Mouse (Mus musculus): ENCODE measurements around the gene Ppfia1. TPM values are rescaled to one million over a fixed set of nuclear protein-coding genes. Genes with fewer than 3 reads are reported as not detected.

Gene Ppfia1
- total and polyA plus RNA-seq, 3 experiments: 29.3 to 46.6 (median 41.3) TPM

DNA sequence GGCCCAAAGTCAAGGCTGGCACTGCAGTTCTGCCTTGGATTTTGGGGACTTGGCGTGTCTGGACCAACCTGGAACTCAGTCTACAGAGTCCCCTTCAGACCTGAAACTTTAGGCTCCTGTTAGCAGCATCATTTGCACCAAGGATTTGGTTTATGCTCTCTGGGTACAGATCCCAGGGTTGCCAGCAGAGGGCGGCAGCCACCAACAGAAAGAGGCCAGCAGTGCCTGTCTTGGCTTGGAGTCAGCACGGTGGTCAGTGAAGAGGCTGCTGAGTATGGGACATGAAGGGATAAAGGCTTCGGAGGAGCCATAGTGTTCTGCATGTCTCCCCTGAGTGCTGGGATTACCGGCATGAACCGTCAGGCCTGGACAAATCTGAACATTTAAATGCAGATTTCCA is 32.1 kb upstream of the Ppfia1 start:
- dilution Hi-C loops (cut with MboI; ENCODE audit: extremely low pct_ligation_motif_present, extremely low pct_unique_long_range_greater_than_20kb, low sequenced_read_pairs): no loop called here
- Histone ChIP-seq H3K79me2 (replicated peaks; ENCODE audit: control insufficient read depth, extremely low read depth, insufficient read depth, poor library complexity, severe bottlenecking) (no peaks in the 10 kb centered on the region), H3K36me3 (replicated peaks in 1 of 2; ENCODE audit: control insufficient read depth in 1 of 2, insufficient read depth in 1 of 2, low read length in 1 of 2) (peaks cover 0 to 2% of the 10 kb centered on the region in 2 experiments), H3K27ac (ENCODE audit: insufficient read depth, low read depth) (no peak overlapping the region), H3K9ac (ENCODE audit: insufficient read depth, low read depth) (no peak overlapping the region), H3K4me3 (replicated peaks in 1 of 3; ENCODE audit: low read depth in 2 of 3, low read length in 2 of 3, poor library complexity in 1 of 3) (no peak overlapping the region), H3K27me3 (replicated peaks) (peaks cover 50% of the 10 kb centered on the region), H3K4me1 (ENCODE audit: control insufficient read depth in 1 of 2, insufficient read depth in 2 of 2) (peaks cover 9 to 16% of the 10 kb centered on the region in 2 experiments; a peak in 2 of 4 replicates), H3K4me2 (ENCODE audit: insufficient read depth, low read depth, poor library complexity, severe bottlenecking) (no peak overlapping the region), H3K9me3 (replicated peaks; ENCODE audit: low read length) (no peaks in the 10 kb centered on the region)
- TF ChIP-seq CTCF (conservative IDR thresholded peaks at IDR 0.05 in 1 of 2, IDR thresholded peaks at IDR 0.05 in 1 of 2; ENCODE audit: low read depth in 2 of 2, low read length in 2 of 2) (peak; percentile 79 to 94), MAX (IDR thresholded peaks at IDR 0.05; ENCODE audit: low read length) (no peak), SMC3 (IDR thresholded peaks at IDR 0.05; ENCODE audit: low read depth, low read length) (peak; percentile 75), JUND (conservative IDR thresholded peaks at IDR 0.05; ENCODE audit: low read depth, low read length) (no peak), ZMIZ1 (IDR thresholded peaks at IDR 0.05; ENCODE audit: low read depth, low read length) (no peak), ZNF384 (IDR thresholded peaks at IDR 0.05; ENCODE audit: low read depth, low read length) (no peak), RAD21 (IDR thresholded peaks at IDR 0.05; ENCODE audit: low read depth, low read length) (peak; percentile 93)
- in situ Hi-C loops (cut with MboI; ENCODE audit: low pct_ligation_motif_present, low pct_unique_long_range_greater_than_20kb, low sequenced_read_pairs): loop anchor here (10.0 to 25.0 kb wide), 2 partner anchors 309 to 373 kb away; partner anchors contain the start of gene Fgf15
- peak; percentile 51 for DNase-seq (ENCODE audit: extremely low read depth)

DNA sequence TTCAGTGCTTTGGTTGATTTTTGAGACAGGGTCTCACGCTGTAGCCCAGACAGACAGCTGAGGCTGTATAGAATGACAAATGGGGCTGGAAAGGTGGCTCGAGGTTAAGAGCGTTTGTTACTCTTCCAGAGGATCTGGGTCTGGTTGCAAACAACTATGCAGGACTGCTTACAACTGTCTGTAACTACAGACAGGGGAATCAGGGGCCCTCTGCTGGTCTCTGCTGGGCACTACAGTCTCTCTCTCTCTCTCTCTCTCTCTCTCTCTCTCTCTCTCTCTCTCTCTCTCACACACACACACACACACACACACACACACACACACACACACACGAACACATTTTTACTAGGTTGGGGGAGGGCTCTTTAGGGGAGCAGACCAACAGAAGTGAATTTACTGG is 30.1 kb upstream of the Ppfia1 start:
- Histone ChIP-seq H3K36me3 (replicated peaks in 1 of 2; ENCODE audit: control insufficient read depth in 1 of 2, insufficient read depth in 1 of 2, low read length in 1 of 2) (peaks cover 7 to 22% of the 10 kb centered on the region in 2 experiments), H3K79me2 (replicated peaks; ENCODE audit: control insufficient read depth, extremely low read depth, insufficient read depth, poor library complexity, severe bottlenecking) (no peaks in the 10 kb centered on the region), H3K9me3 (replicated peaks; ENCODE audit: low read length) (no peaks in the 10 kb centered on the region), H3K4me3 (replicated peaks in 1 of 3; ENCODE audit: low read depth in 2 of 3, low read length in 2 of 3, poor library complexity in 1 of 3) (no peak overlapping the region), H3K27ac (ENCODE audit: insufficient read depth, low read depth) (no peak overlapping the region), H3K9ac (ENCODE audit: insufficient read depth, low read depth) (no peak overlapping the region), H3K4me2 (ENCODE audit: insufficient read depth, low read depth, poor library complexity, severe bottlenecking) (peak overlapping the region; percentile 78; the same call in 1 of the 2 replicates), H3K27me3 (replicated peaks) (peaks cover 30% of the 10 kb centered on the region), H3K4me1 (ENCODE audit: control insufficient read depth in 1 of 2, insufficient read depth in 2 of 2) (peaks cover 9 to 19% of the 10 kb centered on the region in 2 experiments; a peak in 2 of 4 replicates)
- dilution Hi-C loops (cut with MboI; ENCODE audit: extremely low pct_ligation_motif_present, extremely low pct_unique_long_range_greater_than_20kb, low sequenced_read_pairs) (no loop called here), in situ Hi-C loops (cut with MboI; ENCODE audit: low pct_ligation_motif_present, low pct_unique_long_range_greater_than_20kb, low sequenced_read_pairs) (loop anchor here (5.0 to 25.0 kb wide), 3 partner anchors 189 to 371 kb away; partner anchors contain the start of gene Fgf15)
- peak; percentile 54 for DNase-seq (ENCODE audit: extremely low read depth)
- TF ChIP-seq KAT2A (IDR thresholded peaks at IDR 0.05; ENCODE audit: insufficient replicate concordance, low read length): no peak
- TF ChIP-seq MEF2A (IDR thresholded peaks at IDR 0.05; ENCODE audit: borderline replicate concordance, low read depth, low read length): no peak
- TF ChIP-seq BHLHE40 (IDR thresholded peaks at IDR 0.05; ENCODE audit: low read depth, low read length): no peak
- TF ChIP-seq NELFE (IDR thresholded peaks at IDR 0.05; ENCODE audit: low read depth, low read length): no peak
- no peak for TF ChIP-seq PAX5 (IDR thresholded peaks at IDR 0.05; ENCODE audit: low read length)
- peak; percentile 22; the same call in 1 of the 2 replicates for TF ChIP-seq IRF4 (IDR thresholded peaks at IDR 0.05; ENCODE audit: low read depth, low read length)
- TF ChIP-seq E2F4 (IDR thresholded peaks at IDR 0.05; ENCODE audit: insufficient replicate concordance, low read depth, low read length): no peak
- TF ChIP-seq CHD2 (IDR thresholded peaks at IDR 0.05; ENCODE audit: low read length): no peak
- TF ChIP-seq ZNF384 (IDR thresholded peaks at IDR 0.05; ENCODE audit: low read depth, low read length): no peak
- no peak for TF ChIP-seq CHD1 (IDR thresholded peaks at IDR 0.05; ENCODE audit: low read depth, low read length)
- TF ChIP-seq TBP (conservative IDR thresholded peaks at IDR 0.05; ENCODE audit: low read depth, low read length): no peak
- no peak for TF ChIP-seq ZKSCAN1 (IDR thresholded peaks at IDR 0.05; ENCODE audit: borderline replicate concordance, low read depth, low read length)
- TF ChIP-seq RCOR1 (conservative IDR thresholded peaks at IDR 0.05; ENCODE audit: low read depth, low read length): no peak
- no peak for TF ChIP-seq GABPA (IDR thresholded peaks at IDR 0.05; ENCODE audit: insufficient replicate concordance, low read depth, low read length)
- TF ChIP-seq MYC (IDR thresholded peaks at IDR 0.05; ENCODE audit: low read depth, low read length): no peak
- TF ChIP-seq USF1 (IDR thresholded peaks at IDR 0.05; ENCODE audit: low read depth, low read length): no peak
- no peak for TF ChIP-seq ZMIZ1 (IDR thresholded peaks at IDR 0.05; ENCODE audit: low read depth, low read length)
- TF ChIP-seq MAX (IDR thresholded peaks at IDR 0.05; ENCODE audit: low read length): no peak
- TF ChIP-seq EP300 (IDR thresholded peaks at IDR 0.05; ENCODE audit: low read length): no peak
- TF ChIP-seq TCF12 (IDR thresholded peaks at IDR 0.05; ENCODE audit: low read depth, low read length): no peak
- no peak for TF ChIP-seq HCFC1 (IDR thresholded peaks at IDR 0.05; ENCODE audit: low read depth, low read length)
- no peak for TF ChIP-seq USF2 (conservative IDR thresholded peaks at IDR 0.05; ENCODE audit: low read depth, low read length)
- TF ChIP-seq ELF1 (IDR thresholded peaks at IDR 0.05; ENCODE audit: low read depth, low read length): no peak
- no peak for TF ChIP-seq UBTF (IDR thresholded peaks at IDR 0.05; ENCODE audit: low read depth, low read length)
- TF ChIP-seq MXI1 (IDR thresholded peaks at IDR 0.05; ENCODE audit: low read depth, low read length): no peak
- TF ChIP-seq JUN (IDR thresholded peaks at IDR 0.05; ENCODE audit: insufficient read depth, low read depth, low read length): no peak
- peak; percentile 63 for TF ChIP-seq SMC3 (IDR thresholded peaks at IDR 0.05; ENCODE audit: low read depth, low read length)
- TF ChIP-seq POLR2AphosphoS2 (IDR thresholded peaks at IDR 0.05; ENCODE audit: low read depth, low read length): no peak
- TF ChIP-seq MAZ (IDR thresholded peaks at IDR 0.05; ENCODE audit: low read depth, low read length): no peak
- no peak for TF ChIP-seq POLR2A (IDR thresholded peaks at IDR 0.05; ENCODE audit: low read depth, low read length)
